Mouse (Mus musculus) kidney, postnatal 36 days (tissue): ENCODE measurements at regions not wholly inside any gene's neighbourhood (a gene's known extent, or its start where the extent isn't known, plus 50 kb on each side); places are given as distances from the start of the nearest gene placed in this dataset.
A peak's percentile ranks its signal among the peaks of the same experiment; 100 is the strongest.

Experiments
- DNase-seq, 2 experiments: peaks; one replicate each; pipeline ENCODE4 v3.0.0; 2021 to 2022; ENCODE audit warnings: mixed read lengths in 2 of 2

DNA sequence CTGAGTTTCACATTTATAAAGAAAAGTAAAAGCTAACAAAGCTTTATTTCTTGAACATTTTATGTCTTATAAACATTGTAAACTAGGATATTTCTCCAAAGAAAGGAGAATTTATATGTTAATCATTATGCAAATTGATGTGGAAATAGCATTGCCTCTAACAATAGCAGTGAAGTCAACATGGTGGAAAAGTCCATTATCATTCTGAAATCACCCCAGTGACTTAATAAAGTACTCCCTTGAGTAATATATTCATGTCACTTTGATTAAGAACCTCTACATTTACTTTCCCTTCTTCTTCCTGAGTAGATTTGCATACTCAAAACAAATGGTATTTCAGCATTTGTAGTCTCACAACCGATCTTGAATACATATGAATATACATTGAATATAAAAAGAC lies 676.7 kb upstream of the Edil3 start:
- no peak for DNase-seq

GRCm38 (mm10) chr13:88186579-88186978 lies 634.7 kb upstream of the Edil3 start:
- DNase-seq = no peak

GRCm38 (mm10) chr13:88201717-88202323 lies 619.5 kb upstream of the Edil3 start:
- DNase-seq = peak in 1 of 2 experiments; percentile 1

- no peak for DNase-seq
Measured at GRCm38 (mm10) chr13:88240448-88240847, 580.8 kb upstream of the Edil3 start.
